Mouse (Mus musculus) embryonic stem cell, embryonic (primary cell): ENCODE results near the gene Wdr62.

ENCODE experiments used
- CTCF ChIA-PET, 4 experiments: fragments of 300-600 bp in 2 of 4; fragments of 350-600 bp in 2 of 4; sonication (Branson Sonifier 250); formaldehyde crosslinking; loops; one replicate each; lab custom pipeline; 2022; ENCODE audit warnings: inconsistent platforms in 2 of 4; lab: Charles Lee
- POLR2A ChIA-PET, 4 experiments: fragments of 300-600 bp in 2 of 4; fragments of 350-600 bp in 2 of 4; sonication (Branson Sonifier 250); formaldehyde crosslinking; loops; one replicate each; lab custom pipeline; 2022; ENCODE audit warnings: antibody characterized with exemption in 4 of 4, inconsistent platforms in 1 of 4; lab: Charles Lee

Wdr62 gene

GRCm38 (mm10) chr7:30279951-30280669, at the start of gene Wdr62, which contains the start of gene Thap8:
Gene Wdr62 (minus strand): TSS chr7:30280419.
Gene Thap8 (plus strand): TSS chr7:30280094.
- CTCF ChIA-PET: interaction anchor here (0.6 to 1.8 kb wide), 13 partner anchors 12 to 579 kb away, joined by 3 to 20 read pairs (median 3); partner anchors contain the start of genes Capns1 (in 1 of the 4), Clip3 (in 1 of the 4), Polr2i (in 1 of the 4) and Tbcb (in 1 of the 4)
- POLR2A ChIA-PET: interaction anchor here (0.5 to 15.3 kb wide), 186 partner anchors 9 to 1898 kb away, joined by 3 to 328 read pairs (median 5); partner anchors contain the start of genes Capns1 (in 3 of the 4), Clip3 (in 3 of the 4), Cox7a1 (in 3 of the 4) and E130208F15Rik (in 3 of the 4)

DNA sequence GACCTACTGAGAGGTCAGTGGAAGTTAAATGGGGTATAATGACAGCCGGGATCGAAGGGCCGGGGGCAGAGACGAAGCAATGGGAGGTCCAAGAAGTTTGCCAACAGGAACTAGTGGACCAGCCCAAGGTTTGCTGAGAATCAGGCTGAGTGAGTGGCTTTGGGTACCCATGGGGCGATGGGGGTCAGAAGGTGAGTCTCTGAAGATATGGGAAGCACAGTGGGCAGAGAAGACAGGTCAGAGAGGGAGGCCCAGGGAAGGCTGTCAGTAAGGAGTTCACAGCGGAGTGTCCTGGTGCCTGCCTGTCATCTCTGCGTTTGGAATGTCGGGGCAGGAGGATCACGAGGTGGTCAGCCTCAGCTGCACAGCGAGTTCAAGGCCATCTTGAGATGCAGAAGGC, 48.2 kb upstream of the Wdr62 start:
- ChIA-PET POLR2A (interaction anchor here in 1 of 4 experiments (0.6 to 1.2 kb wide), 2 partner anchors 16 to 162 kb away, joined by 3 read pairs; no protein-coding TSS in a partner anchor), CTCF (interaction anchor here (0.6 to 1.4 kb wide), 7 partner anchors 8 to 285 kb away, joined by 3 to 4 read pairs (median 3); partner anchors contain the start of gene Zfp146 (in 1 of the 4))

DNA sequence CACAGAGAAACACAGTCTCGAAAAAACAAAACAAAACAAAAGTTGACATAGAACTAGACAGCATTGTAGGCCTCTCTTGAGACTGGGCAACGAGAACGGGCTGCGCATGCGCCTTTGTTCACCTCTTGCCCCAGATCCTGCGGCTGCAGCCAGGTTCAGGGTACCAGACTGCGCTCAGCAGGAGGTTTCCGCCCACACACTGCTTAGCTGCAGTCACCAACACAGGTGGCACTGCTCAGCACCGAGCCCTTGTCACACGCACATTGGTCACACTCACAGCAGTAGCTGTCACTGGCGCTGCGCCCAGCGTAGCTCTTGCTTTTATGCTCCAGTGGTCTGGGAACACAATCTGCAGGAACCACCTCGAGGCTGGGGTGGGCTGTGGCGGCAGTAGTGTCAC, 46.9 kb upstream of the Wdr62 start:
- CTCF ChIA-PET: interaction anchor here in 2 of 4 experiments (0.8 to 1.4 kb wide), 4 partner anchors 9 to 26 kb away, joined by 3 to 4 read pairs (median 3); no protein-coding TSS in a partner anchor
- POLR2A ChIA-PET: no interaction called here

DNA sequence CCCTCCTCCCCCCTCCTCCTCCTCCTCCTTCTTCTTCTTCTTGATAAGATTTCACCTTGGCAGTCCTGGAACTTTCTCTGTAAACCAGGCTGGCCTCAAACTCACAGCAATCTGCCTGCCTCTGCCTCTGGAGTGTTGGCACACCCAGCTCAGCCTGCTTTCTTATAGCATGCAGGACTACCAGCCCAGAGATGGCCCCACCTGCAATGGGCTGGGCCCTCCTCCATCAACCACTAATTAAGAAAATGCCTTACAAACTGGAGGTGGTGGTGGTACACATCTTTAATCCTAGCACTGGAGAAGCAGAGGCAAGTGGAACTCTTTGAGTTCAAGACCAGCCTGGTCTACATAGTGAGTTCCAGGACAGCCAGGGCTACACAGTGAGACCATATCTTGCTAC, 46.2 kb upstream of the Wdr62 start:
- CTCF ChIA-PET: interaction anchor here in 1 of 4 experiments (1.1 kb wide), 1 partner anchor 27 kb away, joined by 3 read pairs; no protein-coding TSS in a partner anchor
- POLR2A ChIA-PET: no interaction called here

- ChIA-PET POLR2A (interaction anchor here in 2 of 4 experiments (1.0 to 5.0 kb wide), 2 partner anchors 11 to 44 kb away, joined by 3 to 36 read pairs; partner anchors contain the start of genes Thap8 (in 1 of the 2) and Wdr62 (in 1 of the 2)), CTCF (interaction anchor here (0.6 to 1.5 kb wide), 8 partner anchors 7 to 1157 kb away, joined by 3 to 7 read pairs (median 3); partner anchors contain the start of gene Syne4 (in 1 of the 4))
These were observed 45.1 kb upstream of the Wdr62 start for GRCm38 (mm10) chr7:30325364-30325763.

DNA sequence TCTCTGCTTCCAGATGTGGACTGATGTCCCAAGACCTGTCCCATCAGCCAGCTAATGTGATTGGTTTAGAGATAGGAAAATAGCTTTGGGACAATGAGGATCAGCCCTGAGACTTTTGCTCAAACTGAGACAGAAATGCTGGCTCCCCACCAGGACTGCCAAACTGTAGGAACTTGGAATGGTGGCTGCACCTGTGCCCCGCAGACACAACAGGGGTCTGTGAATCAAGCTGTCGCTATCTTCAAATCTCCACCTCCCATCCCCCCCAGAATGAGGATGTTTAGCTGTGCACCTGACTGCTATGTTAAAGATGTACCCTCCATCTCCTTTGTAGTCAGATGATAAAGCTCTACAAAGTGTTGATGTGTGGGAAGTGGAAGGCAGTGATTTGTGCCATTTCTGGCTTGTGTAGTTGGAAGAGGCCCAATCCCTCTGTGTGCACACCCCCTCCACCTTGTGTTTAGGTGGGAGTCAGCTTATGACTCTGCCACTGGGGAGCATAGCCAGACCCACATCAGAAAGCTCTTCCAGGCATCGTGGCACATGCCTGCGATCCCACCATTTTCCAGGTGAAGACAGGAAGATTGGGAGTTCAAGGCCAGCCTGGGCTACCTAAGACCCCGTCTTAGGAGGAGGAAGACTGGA, 44.2 kb upstream of the Wdr62 start:
- ChIA-PET POLR2A (interaction anchor here in 2 of 4 experiments (0.6 to 5.1 kb wide), 7 partner anchors 12 to 112 kb away, joined by 3 to 37 read pairs (median 5); partner anchors contain the start of genes Thap8 (in 2 of the 2), Wdr62 (in 2 of the 2) and Alkbh6 (in 1 of the 2)), CTCF (interaction anchor here (0.6 to 3.6 kb wide), 11 partner anchors 8 to 1156 kb away, joined by 3 to 17 read pairs (median 4); partner anchors contain the start of gene Syne4 (in 1 of the 4))

DNA sequence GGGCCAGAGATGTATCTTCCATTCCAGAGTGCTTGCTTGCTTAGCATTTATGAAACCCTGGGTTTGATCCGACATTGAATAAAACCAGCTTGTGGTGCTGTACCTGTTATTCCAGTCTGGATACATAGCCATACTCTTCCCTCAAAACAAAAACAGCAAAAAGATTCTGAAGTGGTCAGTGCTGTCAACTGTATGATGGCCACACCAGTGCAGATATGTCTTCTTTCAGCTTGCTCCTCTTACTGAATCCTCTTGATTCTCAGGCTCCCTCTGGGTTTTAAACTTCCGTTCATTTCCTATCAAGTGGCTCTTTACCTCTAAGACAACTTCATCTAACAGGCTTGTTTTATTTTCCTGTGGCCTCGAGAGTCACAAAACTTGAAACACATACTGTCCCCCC, 43.6 kb upstream of the Wdr62 start, which contains the start of gene Sdhaf1:
TSS of gene Sdhaf1 (minus strand) at position 101 of the 400 bp plus-strand sequence.
- ChIA-PET CTCF (interaction anchor here (0.6 to 3.6 kb wide), 8 partner anchors 8 to 345 kb away, joined by 3 to 24 read pairs (median 4); no protein-coding TSS in a partner anchor), POLR2A (interaction anchor here in 2 of 4 experiments (0.6 to 5.1 kb wide), 9 partner anchors 8 to 113 kb away, joined by 3 to 37 read pairs (median 5); partner anchors contain the start of genes Thap8 (in 2 of the 2), Wdr62 (in 2 of the 2) and Alkbh6 (in 1 of the 2))

DNA sequence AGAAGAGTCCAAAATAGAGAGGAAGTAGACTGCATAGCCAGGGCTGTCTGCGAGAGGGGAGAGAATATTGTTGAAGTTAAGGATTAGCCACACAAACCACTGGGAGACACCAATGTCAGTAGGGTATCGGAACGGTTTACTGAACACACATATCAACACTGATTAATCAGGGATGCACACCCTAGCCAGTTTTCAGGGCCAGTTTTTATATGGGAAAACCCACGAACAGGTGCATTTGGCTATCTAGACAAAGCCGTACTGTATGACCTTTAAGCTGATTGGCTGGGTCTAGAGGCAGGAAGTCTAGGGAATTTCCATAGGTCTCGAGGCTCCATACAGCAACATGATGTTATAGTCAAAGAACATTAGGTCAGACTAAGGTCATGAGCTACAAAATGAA, 42.6 kb upstream of the Wdr62 start:
- POLR2A ChIA-PET: interaction anchor here in 3 of 4 experiments (0.6 to 5.1 kb wide), 39 partner anchors 9 to 395 kb away, joined by 3 to 37 read pairs (median 5); partner anchors contain the start of genes Wdr62 (in 3 of the 3), Alkbh6 (in 2 of the 3), Kmt2b (in 2 of the 3) and Thap8 (in 2 of the 3)
- CTCF ChIA-PET: interaction anchor here (0.6 to 3.6 kb wide), 19 partner anchors 9 to 291 kb away, joined by 3 to 24 read pairs (median 4); partner anchors contain the start of gene Alkbh6 (in 1 of the 4)

DNA sequence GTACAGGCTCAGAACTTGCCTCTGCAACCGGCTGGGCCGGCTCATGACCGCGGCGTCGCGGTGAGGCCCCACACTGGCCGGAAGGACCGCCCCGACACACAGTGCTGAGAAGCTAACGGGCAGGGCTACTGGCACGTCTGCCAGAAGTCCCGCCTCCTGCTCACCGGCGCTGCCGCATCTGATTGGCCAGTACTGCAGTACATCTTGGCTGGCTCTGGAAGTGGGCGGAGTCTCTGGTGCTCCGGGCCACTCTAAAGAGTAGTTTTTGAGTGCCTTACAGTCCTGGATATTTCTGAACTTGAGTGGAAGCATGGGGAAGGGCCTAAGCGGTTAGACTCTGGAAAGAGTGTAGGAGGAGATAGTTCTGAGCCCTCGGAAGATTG, 42.1 kb upstream of the Wdr62 start:
- POLR2A ChIA-PET: interaction anchor here in 3 of 4 experiments (0.6 to 5.1 kb wide), 44 partner anchors 9 to 395 kb away, joined by 3 to 37 read pairs (median 5); partner anchors contain the start of genes Wdr62 (in 3 of the 3), Alkbh6 (in 2 of the 3), Kmt2b (in 2 of the 3) and Thap8 (in 2 of the 3)
- CTCF ChIA-PET: interaction anchor here (0.6 to 3.6 kb wide), 21 partner anchors 8 to 731 kb away, joined by 3 to 24 read pairs (median 4); partner anchors contain the start of gene Alkbh6 (in 1 of the 4)

DNA sequence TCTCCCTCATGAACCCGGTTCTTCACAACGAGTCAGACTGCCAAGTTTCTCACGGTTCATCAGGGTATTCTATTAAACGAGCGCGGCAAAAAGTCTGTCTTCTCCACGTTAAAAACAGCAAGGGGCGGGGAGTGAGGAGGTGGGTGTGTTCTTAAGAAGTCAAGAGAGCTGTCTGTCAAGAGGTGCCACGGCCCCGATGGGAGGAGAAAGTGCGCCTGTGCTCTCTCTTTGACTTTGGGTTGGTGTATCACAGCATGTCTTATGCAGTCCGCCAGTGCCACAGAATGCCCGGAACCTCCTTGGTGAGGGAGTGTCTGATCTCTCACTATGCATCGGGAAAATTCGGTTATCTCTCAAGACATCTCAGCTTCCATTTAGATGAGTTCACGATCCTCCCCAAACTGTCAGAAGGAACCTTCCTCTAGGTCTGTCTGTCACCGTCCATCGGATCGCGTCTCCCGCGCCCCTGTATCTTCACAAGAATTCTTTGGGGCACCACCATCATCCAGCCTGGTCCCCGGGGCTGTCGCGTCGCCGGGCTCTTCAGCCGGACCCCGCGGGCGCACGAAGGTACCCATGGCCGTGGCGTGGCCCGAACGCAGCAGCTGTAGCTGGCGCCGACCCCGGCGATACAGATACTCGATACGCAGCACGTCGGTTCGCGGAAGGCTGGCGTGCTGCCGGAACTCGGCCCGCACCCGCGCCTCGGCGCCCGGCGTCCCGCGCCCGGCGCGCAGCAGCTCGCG, 41.5 kb upstream of the Wdr62 start, which contains the start of gene E130208F15Rik:
TSS of gene E130208F15Rik (plus strand) at position 202 of the 746 bp plus-strand sequence.
- ChIA-PET POLR2A (interaction anchor here (0.6 to 5.1 kb wide), 52 partner anchors 8 to 412 kb away, joined by 3 to 37 read pairs (median 4); partner anchors contain the start of genes Wdr62 (in 3 of the 4), Alkbh6 (in 2 of the 4), Kmt2b (in 2 of the 4) and Thap8 (in 2 of the 4)), CTCF (interaction anchor here (0.6 to 3.6 kb wide), 21 partner anchors 10 to 731 kb away, joined by 3 to 24 read pairs (median 4); partner anchors contain the start of genes Alkbh6 (in 1 of the 4) and Zfp420 (in 1 of the 4))

GRCm38 (mm10) chr7:30320946-30321345, 40.7 kb upstream of the Wdr62 start:
- CTCF ChIA-PET: interaction anchor here (0.7 to 2.9 kb wide), 7 partner anchors 11 to 461 kb away, joined by 3 to 24 read pairs (median 5); partner anchors contain the start of gene Zfp420 (in 1 of the 4)
- POLR2A ChIA-PET: interaction anchor here (0.6 to 5.1 kb wide), 30 partner anchors 7 to 412 kb away, joined by 3 to 37 read pairs (median 5); partner anchors contain the start of genes Alkbh6 (in 2 of the 4), Thap8 (in 2 of the 4), Wdr62 (in 2 of the 4) and Kirrel2 (in 1 of the 4)

DNA sequence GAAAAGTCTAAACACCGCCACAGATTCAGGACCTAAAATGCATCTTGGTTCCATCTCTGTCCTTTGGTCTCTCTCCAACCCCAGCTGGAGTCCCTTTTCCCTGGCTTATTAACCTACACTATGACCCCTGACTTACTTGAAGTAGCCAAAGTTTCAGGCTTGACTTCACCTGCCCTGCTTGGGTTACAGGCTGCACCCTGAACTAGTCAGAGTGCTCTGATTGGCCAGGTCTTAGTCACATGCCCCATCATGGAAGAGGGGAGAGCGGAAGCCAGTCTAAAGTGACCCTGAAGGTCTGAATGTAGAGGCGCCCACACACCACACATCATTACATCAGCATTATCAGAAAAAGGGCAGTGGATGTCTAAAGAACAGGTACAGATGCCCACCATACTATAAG, 37.9 kb upstream of the Wdr62 start:
- CTCF ChIA-PET: interaction anchor here in 1 of 4 experiments (1.0 kb wide), 1 partner anchor 10 kb away, joined by 3 read pairs; no protein-coding TSS in a partner anchor

DNA sequence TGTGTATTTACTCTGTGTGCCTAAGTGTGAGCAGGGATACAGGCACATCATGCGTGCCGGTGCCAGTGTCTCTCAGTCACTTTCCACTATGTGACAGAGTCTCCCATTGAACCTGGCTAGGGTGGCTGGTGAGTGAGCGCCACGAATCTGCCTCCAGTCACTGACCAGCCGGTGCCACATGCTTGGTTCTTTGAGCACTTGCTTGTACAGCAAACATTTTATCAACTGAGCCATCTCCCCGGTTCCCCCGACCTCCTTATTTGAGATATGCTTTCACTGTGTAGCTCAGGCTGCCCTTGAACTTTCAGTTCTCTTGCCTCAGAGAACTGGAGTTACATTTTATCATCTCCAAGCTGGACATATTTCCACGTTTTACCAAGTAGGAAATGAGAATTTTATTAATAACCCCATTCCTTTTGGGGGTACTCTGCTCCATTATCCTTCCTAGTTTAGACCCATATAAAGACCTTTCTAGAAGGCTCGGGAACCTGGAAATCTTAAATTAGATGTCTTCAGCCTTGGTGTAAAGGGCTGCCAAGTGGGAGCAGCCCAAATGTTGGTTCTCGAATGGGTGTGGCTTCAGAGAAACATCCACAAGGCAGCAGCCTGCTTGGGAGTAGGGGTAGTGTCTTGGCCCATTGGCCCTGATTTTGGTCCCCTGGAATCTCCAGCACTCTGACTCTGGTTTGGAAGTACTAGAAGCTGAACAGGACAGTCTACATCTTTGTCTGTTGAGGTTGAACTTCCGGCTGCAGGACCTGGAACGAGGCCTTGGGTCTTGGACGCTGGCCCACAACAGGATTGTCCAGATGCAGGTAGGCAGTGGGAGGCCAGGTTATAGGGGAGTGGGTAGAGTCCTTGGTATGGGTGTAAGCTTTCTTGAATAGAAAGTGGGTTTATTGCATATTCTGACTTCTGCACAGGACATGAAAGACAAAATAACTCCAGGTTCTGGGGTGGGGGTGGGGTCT, 35.6 kb upstream of the Wdr62 start:
- ChIA-PET POLR2A (interaction anchor here in 3 of 4 experiments (0.5 to 2.6 kb wide), 7 partner anchors 16 to 147 kb away, joined by 3 to 12 read pairs (median 3); partner anchors contain the start of genes Lrfn3 (in 1 of the 3), Thap8 (in 1 of the 3), Tyrobp (in 1 of the 3) and Wdr62 (in 1 of the 3)), CTCF (interaction anchor here in 2 of 4 experiments (0.6 to 3.7 kb wide), 2 partner anchors 16 to 195 kb away, joined by 3 to 11 read pairs; no protein-coding TSS in a partner anchor)

More for the DNA sequence above, 37.9 kb upstream of the Wdr62 start:
- POLR2A ChIA-PET: interaction anchor here in 1 of 4 experiments (1.2 kb wide), 1 partner anchor 38 kb away, joined by 3 read pairs; the partner anchor contains the start of gene Wdr62

DNA sequence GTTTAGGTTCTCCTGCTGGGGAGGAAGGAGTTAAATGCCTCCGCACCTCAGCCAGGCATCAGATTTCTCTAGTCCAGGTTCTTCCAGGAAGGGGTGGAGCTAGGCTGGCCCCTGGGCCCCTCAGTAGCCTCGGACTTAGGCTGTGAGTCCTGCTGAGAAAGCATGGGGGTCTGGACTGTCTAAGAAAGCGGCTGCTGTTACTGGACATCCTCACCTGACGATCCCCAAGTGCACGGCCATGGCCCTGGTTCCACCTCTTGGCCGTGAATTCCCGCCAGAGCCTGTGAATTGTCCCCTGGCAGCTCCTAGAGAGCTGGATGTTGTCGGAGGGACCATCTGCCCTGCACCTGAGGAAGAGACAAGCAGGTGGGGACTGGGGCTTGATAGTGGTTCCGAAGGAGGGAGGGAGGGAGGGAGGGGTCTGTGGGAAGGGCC, 34.5 kb upstream of the Wdr62 start, which contains the start of gene Syne4:
TSS of gene Syne4 (plus strand) at position 87 of the 435 bp plus-strand sequence.
- ChIA-PET CTCF (interaction anchor here in 2 of 4 experiments (0.7 to 3.7 kb wide), 8 partner anchors 8 to 22 kb away, joined by 3 to 11 read pairs (median 4); no protein-coding TSS in a partner anchor), POLR2A (interaction anchor here in 3 of 4 experiments (0.6 to 2.6 kb wide), 17 partner anchors 9 to 493 kb away, joined by 3 to 12 read pairs (median 3); partner anchors contain the start of genes Thap8 (in 2 of the 3), Wdr62 (in 2 of the 3), Haus5 (in 1 of the 3) and Lrfn3 (in 1 of the 3))
